Mouse (Mus musculus) ES-E14 (cell line): Measurements from ENCODE around the gene P3h3. TPM values are rescaled to one million over a fixed set of nuclear protein-coding genes. Genes with fewer than 3 reads are reported as not detected.

ENCODE experiments used
- DNase-seq: peaks from one replicate; pipeline ENCODE4 v3.0.0-alpha.2; 2013; ENCODE audit warnings: low read depth, low spot score
- H3K27ac ChIP-seq: 2 replicates; pipeline ENCODE4 v1.5.1; 2012; ENCODE audit warnings: low read depth, mild to moderate bottlenecking, low read length, moderate library complexity, mixed read lengths; ENCODE audit not compliant: poor library complexity, insufficient read depth, severe bottlenecking
- H3K36me3 ChIP-seq: 2 replicates; pipeline ENCODE4 v1.6.1; 2012; ENCODE audit warnings: mild to moderate bottlenecking, low read length, moderate library complexity, mixed read lengths; ENCODE audit not compliant: control insufficient read depth, poor library complexity, insufficient read depth, severe bottlenecking
- H3K4me1 ChIP-seq, 2 experiments: fragments of 150-350 bp in 1 of 2; sonication (generic) in 1 of 2; 2 replicates each; pipeline ENCODE4 v1.6.1; 2012; ENCODE audit warnings: low read length in 2 of 2, mild to moderate bottlenecking in 1 of 2, mixed read lengths in 1 of 2; ENCODE audit not compliant: control insufficient read depth in 2 of 2, insufficient read depth in 2 of 2, poor library complexity in 1 of 2
- H3K4me3 ChIP-seq, 2 experiments: fragments of 150-350 bp in 1 of 2; sonication (generic) in 1 of 2; 2 replicates each; pipeline ENCODE4 v1.5.1; 2012; ENCODE audit warnings: low read length in 2 of 2, low read depth in 1 of 2, mild to moderate bottlenecking in 1 of 2, mixed read lengths in 1 of 2; ENCODE audit not compliant: insufficient read depth in 1 of 2, poor library complexity in 1 of 2, severe bottlenecking in 1 of 2
- H3K9ac ChIP-seq: 2 replicates; pipeline ENCODE4 v1.6.1; 2012; ENCODE audit warnings: low read depth, mild to moderate bottlenecking, low read length, mixed read lengths; ENCODE audit not compliant: poor library complexity, insufficient read depth, severe bottlenecking
- H3K9me3 ChIP-seq: fragments of 150-350 bp; sonication (generic); 2 replicates; pipeline ENCODE4 v1.6.1; 2012; ENCODE audit warnings: low read depth, mild to moderate bottlenecking, low read length; ENCODE audit not compliant: control insufficient read depth, insufficient read depth
- CHD2 ChIP-seq: IDR thresholded peaks from 2 replicates; pipeline ENCODE4 v1.6.1; 2014; ENCODE audit warnings: mild to moderate bottlenecking, low read depth, low read length, inconsistent platforms
- HCFC1 ChIP-seq: IDR thresholded peaks from 2 replicates; pipeline ENCODE4 v1.6.1; 2012; ENCODE audit warnings: low read length, inconsistent platforms, borderline replicate concordance; ENCODE audit not compliant: insufficient read depth
- MAFK ChIP-seq: IDR thresholded peaks from 2 replicates; pipeline ENCODE4 v1.6.1; 2014; ENCODE audit warnings: mild to moderate bottlenecking, low read depth, low read length, inconsistent platforms; ENCODE audit not compliant: insufficient read depth
- ZC3H11A ChIP-seq: IDR thresholded peaks from 2 replicates; pipeline ENCODE4 v1.6.1; 2012; ENCODE audit warnings: low read depth, mild to moderate bottlenecking, inconsistent platforms, low read length, borderline replicate concordance
- ZNF384 ChIP-seq: IDR thresholded peaks from 2 replicates; pipeline ENCODE4 v1.6.1; 2012; ENCODE audit warnings: low read depth, low read length, inconsistent platforms
- in situ Hi-C, 2 experiments: fragments of 600-800 bp; cut with MboI; formaldehyde crosslinking; loops; one replicate each; pipeline ENCODE4 v1.15.1; 2025; ENCODE audit warnings: low sequenced_read_pairs in 2 of 2, inconsistent platforms in 1 of 2; ENCODE audit not compliant: unreplicated experiment in 2 of 2
- total RNA-seq: library from RNA; depleted of rRNA; stranded (reverse); fragments of 300-350 nt; gene quantifications from 2 replicates; pipeline ENCODE4 v1.2.3, GENCODE M21; 2012

The P3h3 gene
- total RNA-seq, 1 experiment = 10.1 TPM

DNA sequence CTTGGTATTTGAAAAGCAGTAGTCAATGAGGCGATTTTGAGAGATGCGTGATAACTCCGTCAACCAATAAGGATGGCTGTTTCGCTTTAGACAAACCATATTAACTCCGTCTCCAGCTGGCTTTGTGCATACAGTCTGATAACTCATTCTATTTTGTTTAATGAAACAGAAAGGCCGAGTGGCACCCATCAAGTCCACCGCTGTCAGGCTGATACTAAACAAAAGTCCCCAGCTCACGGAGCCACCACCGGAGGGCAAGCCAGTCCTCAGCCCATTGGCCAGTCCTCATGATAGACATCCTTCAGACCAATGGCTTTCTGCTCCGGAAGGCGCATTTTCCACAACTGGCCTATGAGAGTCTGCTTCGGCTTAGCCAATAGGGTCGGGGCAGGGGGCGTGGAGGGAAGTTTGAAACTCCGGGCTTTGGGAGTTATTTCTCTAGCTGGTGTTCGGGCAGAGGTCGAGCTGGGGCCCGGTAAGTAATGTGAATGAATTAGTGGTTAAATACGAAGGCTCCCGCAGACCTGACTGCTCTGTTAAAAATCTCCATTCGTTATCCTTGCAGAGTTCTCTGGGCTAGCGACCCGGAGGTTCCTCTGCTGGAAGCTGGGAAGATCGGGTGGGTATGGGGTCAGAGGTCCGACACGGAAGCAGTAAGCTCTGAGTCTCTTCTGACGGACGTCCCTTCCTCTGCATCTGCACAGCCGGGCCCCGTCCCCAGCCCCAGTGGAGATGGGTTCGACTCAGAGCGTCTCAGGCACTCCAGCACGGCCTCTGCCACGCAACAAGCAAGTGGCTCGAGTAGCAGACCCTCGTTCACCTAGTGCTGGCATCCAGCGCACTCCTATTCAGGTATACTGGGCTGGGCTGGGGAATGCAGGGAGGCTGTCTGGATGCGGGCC, 27.5 kb downstream of the P3h3 start:
- TF ChIP-seq HCFC1 (no peak), CHD2 (peak; percentile 91)
- peak; percentile 94 for DNase-seq
- H3K27ac ChIP-seq = peak overlapping the region; percentile 30
- H3K9ac ChIP-seq = peak overlapping the region; percentile 89
- peaks cover 37% of the 10 kb centered on the region for H3K36me3 ChIP-seq
- H3K4me1 ChIP-seq = peaks cover 2 to 3% of the 10 kb centered on the region in 2 experiments; a peak in 2 of 4 replicates
- H3K9me3 ChIP-seq = no peaks in the 10 kb centered on the region
- in situ Hi-C loops = no loop called here
- peak overlapping the region; percentile 83 to 87 for H3K4me3 ChIP-seq

DNA sequence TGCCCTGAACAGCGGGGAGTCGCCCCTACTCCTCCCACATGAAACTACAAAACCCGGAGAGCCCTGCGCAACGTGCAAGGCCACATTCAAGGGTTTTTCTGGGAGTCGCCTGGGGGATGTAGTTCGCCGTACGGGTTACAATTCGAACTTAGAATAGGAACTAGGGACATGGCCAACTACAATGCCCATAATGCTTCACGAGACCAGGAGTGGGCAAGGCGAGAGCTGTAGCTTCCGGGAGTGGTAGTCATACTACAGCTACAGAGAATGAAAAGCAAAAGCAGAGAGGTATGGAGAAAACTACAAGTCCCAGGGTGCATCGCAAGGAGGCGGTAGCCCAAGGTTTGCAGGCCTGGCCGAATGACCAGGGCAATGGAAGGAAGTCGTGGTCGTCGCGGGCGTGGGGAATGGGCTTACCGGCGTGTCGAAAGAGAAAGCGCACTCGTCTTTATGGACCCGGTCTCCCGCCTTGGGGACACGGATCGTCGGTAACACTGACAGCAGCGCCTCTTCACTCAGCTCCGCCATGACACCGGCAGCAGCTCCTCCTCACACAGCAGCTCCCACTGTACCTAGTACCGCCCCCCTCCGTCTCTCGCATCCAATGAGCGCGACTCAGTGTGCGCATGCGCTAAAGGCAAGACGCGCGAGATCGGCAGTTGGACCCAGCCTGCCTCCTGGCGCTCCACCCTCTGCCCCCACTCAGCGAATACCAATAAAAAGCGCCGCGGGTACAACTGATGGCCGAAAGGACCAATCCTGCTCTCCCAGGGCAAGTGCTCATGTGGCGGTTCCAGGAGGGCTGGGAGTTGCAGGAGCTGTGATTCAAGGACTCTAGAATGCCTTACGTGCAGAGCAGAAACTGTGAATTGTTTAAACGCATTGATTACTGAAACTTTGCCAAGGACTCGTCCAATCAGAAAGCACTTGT, 28.4 kb downstream of the P3h3 start, which contains the start of the genes Usp5 and Cdca3:
Usp5 (minus strand) TSS at position 617 of the 931 bp plus-strand sequence.
Cdca3 (plus strand) TSS at position 680 of the 931 bp plus-strand sequence.
- H3K4me1 ChIP-seq = peaks cover 2% of the 10 kb centered on the region in 2 experiments; a peak in 2 of 4 replicates
- peak within 1 kb of the TSS; percentile 60 for H3K27ac ChIP-seq
- TF ChIP-seq ZC3H11A = no peak
- TF ChIP-seq CHD2 = peak; percentile 89
- peak; percentile 99 for TF ChIP-seq HCFC1
- no peaks in the 10 kb centered on the region for H3K9me3 ChIP-seq
- DNase-seq = peak; percentile 99
- peak within 1 kb of the TSS; percentile 90 for H3K9ac ChIP-seq
- in situ Hi-C loops = no loop called here
- H3K36me3 ChIP-seq = peaks cover 40% of the 10 kb centered on the region
- H3K4me3 ChIP-seq = peak within 1 kb of the TSS; percentile 83 to 90

DNA sequence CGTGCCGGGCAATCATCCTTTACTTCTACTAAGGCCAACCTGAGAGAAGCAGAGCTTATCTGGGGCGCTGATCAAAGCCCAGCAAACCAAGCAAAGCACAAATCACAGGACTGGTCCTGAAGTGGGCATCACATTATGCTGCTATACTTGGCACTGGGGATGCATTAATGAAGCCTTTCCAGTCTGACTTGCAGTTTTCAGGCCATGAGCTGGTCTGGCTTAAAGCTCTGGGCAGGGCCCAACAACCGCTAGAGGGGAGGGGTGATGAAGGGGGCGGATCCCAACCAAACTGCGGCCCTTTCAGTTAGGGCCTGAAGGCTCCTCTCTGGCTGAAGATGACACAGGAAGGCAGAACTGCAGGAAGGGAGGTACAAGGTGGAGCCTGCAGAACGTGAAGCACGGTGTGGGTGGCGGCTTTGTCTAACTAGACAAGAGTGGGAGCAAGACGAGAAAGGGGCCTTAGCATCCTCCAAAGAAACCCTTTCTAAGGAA, 29.4 kb downstream of the P3h3 start:
- Histone ChIP-seq H3K9ac (peak overlapping the region; percentile 71), H3K9me3 (no peaks in the 10 kb centered on the region), H3K27ac (peak overlapping the region; percentile 44; the same call in 1 of the 2 replicates), H3K36me3 (peaks cover 42% of the 10 kb centered on the region), H3K4me3 (peak overlapping the region; percentile 83 to 90), H3K4me1 (peaks cover 2% of the 10 kb centered on the region in 2 experiments; a peak in 2 of 4 replicates)
- peak; percentile 60 for DNase-seq
- TF ChIP-seq ZC3H11A (no peak), CHD2 (no peak)
- in situ Hi-C loops = no loop called here

DNA sequence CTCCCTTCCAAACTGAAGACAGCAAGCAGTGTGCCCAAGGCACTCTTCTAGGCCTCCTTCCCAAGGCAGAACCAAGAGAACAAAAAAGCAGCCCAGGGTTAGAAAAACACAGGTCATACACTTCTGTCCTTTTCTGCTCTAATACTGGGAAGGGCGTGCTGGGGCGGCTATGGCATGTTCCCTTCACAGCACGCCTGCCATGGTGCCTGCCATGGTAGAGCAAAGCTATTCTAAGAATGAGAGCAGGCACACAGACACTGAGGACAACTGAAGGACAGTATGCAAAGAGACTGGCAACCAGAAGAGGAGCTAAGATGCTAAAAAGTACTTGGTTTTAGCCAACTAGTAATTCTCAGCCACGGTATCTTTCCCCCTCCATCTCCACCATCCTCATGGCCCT, 35.5 kb downstream of the P3h3 start:
- no peak for DNase-seq
- H3K9me3 ChIP-seq = no peaks in the 10 kb centered on the region
- H3K27ac ChIP-seq = no peak overlapping the region
- in situ Hi-C loops = no loop called here
- no peaks in the 10 kb centered on the region for H3K4me1 ChIP-seq
- H3K9ac ChIP-seq = no peak overlapping the region
- TF ChIP-seq ZC3H11A = no peak
- TF ChIP-seq MAFK = no peak
- no peak for TF ChIP-seq CHD2
- TF ChIP-seq ZNF384 = no peak
- TF ChIP-seq HCFC1 = no peak
- H3K36me3 ChIP-seq = peaks cover 72% of the 10 kb centered on the region
- H3K4me3 ChIP-seq = no peak overlapping the region
